Mouse (Mus musculus): ENCODE measurements around the gene Cp.

DNA sequence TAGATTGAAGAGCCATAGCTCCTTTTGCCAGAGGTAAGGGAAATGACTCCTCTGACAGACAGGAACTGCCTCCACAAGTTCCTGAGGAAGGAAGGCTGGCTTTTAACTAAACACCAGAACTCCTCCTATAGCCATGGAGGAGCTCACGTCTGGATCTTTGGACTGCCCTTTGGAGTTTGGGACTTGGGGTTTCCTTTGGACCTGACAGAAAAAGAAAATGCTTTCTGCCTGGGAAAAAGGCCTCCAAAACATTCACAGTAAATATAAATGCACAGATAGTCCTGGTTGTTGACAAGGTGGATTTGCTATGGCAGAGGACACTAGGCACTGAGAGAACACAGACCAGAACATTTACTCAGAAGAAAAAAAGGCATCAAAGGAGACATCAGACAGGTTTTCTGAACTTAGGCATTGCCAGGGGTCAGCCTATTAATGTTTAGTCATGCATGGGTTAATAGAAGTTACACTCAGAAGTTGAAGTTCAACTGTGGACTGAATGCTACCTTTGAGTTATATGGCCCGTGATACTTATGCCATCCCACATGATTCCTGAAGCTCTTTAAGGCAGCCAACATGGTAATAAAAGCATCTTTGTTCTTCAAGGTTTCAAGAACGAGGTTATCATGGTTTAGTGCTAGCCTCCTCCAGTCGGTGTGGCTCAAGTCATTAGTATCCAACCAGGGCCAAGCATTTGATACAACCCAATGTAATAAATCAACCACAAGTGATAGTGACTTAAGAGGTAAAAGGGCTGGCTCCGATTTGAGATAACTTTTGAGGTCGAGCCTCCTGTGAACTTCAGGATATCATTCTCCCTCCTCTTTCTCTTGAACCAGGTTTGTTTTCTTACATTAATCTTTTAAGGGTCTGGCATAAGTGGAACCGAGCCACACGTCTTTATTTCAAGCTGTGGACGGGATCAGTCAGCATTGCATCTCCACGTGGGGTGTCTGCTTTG, 77.2 kb downstream of the Cp start:
- TF ChIP-seq POLR2A (IDR thresholded peaks at IDR 0.05; ENCODE audit: insufficient read depth, low read length) (no peak), CTCF (IDR thresholded peaks at IDR 0.05; ENCODE audit: low read depth, low read length) (no peak)
